Mouse (Mus musculus): ENCODE results near the gene Hap1. TPM values are rescaled to one million over a fixed set of nuclear protein-coding genes. Genes with fewer than 3 reads are reported as not detected.

Hap1 gene
- polyA plus RNA-seq, 1 experiment from 2014 or later = 440 TPM

GRCm38 (mm10) chr11:100300293-100300692, 55.6 kb downstream of the Hap1 start:
- ATAC-seq = no peak
- WGBS = 9% methylated on average over 5 of the region's 5 CpGs

GRCm38 (mm10) chr11:100298274-100299036, 57.5 kb downstream of the Hap1 start:
- Histone ChIP-seq H3K27me3 (ENCODE audit: control insufficient read depth, insufficient read depth, low read depth, low read length) (no peaks in the 10 kb centered on the region), H3K9ac (ENCODE audit: low read depth, low read length) (peak overlapping the region; percentile 28; the same call in 1 of the 2 replicates), H3K4me1 (ENCODE audit: control insufficient read depth, insufficient read depth, low read length) (0 out of 2 replicates have a peak, but pooled peaks cover 4% of the 10 kb centered on the region), H3K9me3 (replicated peaks; ENCODE audit: control insufficient read depth, low read length, poor library complexity, severe bottlenecking) (no peaks in the 10 kb centered on the region), H3K4me3 (ENCODE audit: low read depth, low read length) (peak overlapping the region; percentile 20; the same call in 1 of the 2 replicates), H3K27ac (ENCODE audit: low read length) (no peak overlapping the region), H3K4me2 (ENCODE audit: low read length) (peak overlapping the region; percentile 44), H3K36me3 (ENCODE audit: control insufficient read depth, insufficient read depth, low read length) (no peaks in the 10 kb centered on the region)
- ATAC-seq = no peak
- 19% methylated on average over 18 of the region's 18 CpGs for WGBS

More at GRCm38 (mm10) chr11:100300293-100300692, 55.6 kb downstream of the Hap1 start:
- Histone ChIP-seq H3K9me3 (replicated peaks; ENCODE audit: control insufficient read depth, low read length, poor library complexity, severe bottlenecking) (no peaks in the 10 kb centered on the region), H3K4me1 (ENCODE audit: control insufficient read depth, insufficient read depth, low read length) (0 out of 2 replicates have a peak, but pooled peaks cover 2% of the 10 kb centered on the region), H3K4me2 (ENCODE audit: low read length) (no peak overlapping the region), H3K4me3 (ENCODE audit: low read depth, low read length) (no peak overlapping the region), H3K36me3 (ENCODE audit: control insufficient read depth, insufficient read depth, low read length) (no peaks in the 10 kb centered on the region), H3K9ac (ENCODE audit: low read depth, low read length) (no peak overlapping the region), H3K27ac (ENCODE audit: low read length) (no peak overlapping the region), H3K27me3 (ENCODE audit: control insufficient read depth, insufficient read depth, low read depth, low read length) (no peaks in the 10 kb centered on the region)

GRCm38 (mm10) chr11:100297801-100298200, 58.1 kb downstream of the Hap1 start:
- WGBS = 48% methylated on average over 5 of the region's 5 CpGs
- H3K4me3 ChIP-seq (ENCODE audit: low read depth, low read length) = peak overlapping the region; percentile 20; the same call in 1 of the 2 replicates
- H3K9ac ChIP-seq (ENCODE audit: low read depth, low read length) = peak overlapping the region; percentile 28; the same call in 1 of the 2 replicates
- H3K27ac ChIP-seq (ENCODE audit: low read length) = no peak overlapping the region
- H3K36me3 ChIP-seq (ENCODE audit: control insufficient read depth, insufficient read depth, low read length) = no peaks in the 10 kb centered on the region
- H3K4me1 ChIP-seq (ENCODE audit: control insufficient read depth, insufficient read depth, low read length) = 0 out of 2 replicates have a peak, but pooled peaks cover 4% of the 10 kb centered on the region
- no peak for ATAC-seq
- no peaks in the 10 kb centered on the region for H3K9me3 ChIP-seq (replicated peaks; ENCODE audit: control insufficient read depth, low read length, poor library complexity, severe bottlenecking)
- H3K27me3 ChIP-seq (ENCODE audit: control insufficient read depth, insufficient read depth, low read depth, low read length) = no peaks in the 10 kb centered on the region
- H3K4me2 ChIP-seq (ENCODE audit: low read length) = peak overlapping the region; percentile 44

Other genes starting within 250 kb of the Hap1 start
- 0.11 TPM in 1 of 2 replicates, not detected in the other for gene Krt13, start 234.6 kb downstream of the Hap1 start, polyA plus RNA-seq (2015; fragmentation: Nextera tagmentation; extraction: Ambion mirVana)
- 0.31 and 0.40 TPM in 2 replicates for gene Krt15, start 220.2 kb downstream of the Hap1 start, polyA plus RNA-seq (2015; fragmentation: Nextera tagmentation; extraction: Ambion mirVana)
- 2.9 and 3.4 TPM in 2 replicates for gene Krt19, start 207.5 kb downstream of the Hap1 start, polyA plus RNA-seq (2015; fragmentation: Nextera tagmentation; extraction: Ambion mirVana)
- gene Krt9, start 162.9 kb downstream of the Hap1 start, polyA plus RNA-seq (2015; fragmentation: Nextera tagmentation; extraction: Ambion mirVana) = not detected in 2 replicates
- 0.19 and 0.28 TPM in 2 replicates for gene Krt14, start 148.6 kb downstream of the Hap1 start, polyA plus RNA-seq (2015; fragmentation: Nextera tagmentation; extraction: Ambion mirVana)
- gene Krt16, start 107.2 kb downstream of the Hap1 start, polyA plus RNA-seq (2015; fragmentation: Nextera tagmentation; extraction: Ambion mirVana) = not detected in 2 replicates
- gene Krt17, start 95.1 kb downstream of the Hap1 start, polyA plus RNA-seq (2015; fragmentation: Nextera tagmentation; extraction: Ambion mirVana) = 0.50 TPM in 1 of 2 replicates, not detected in the other
- 0.20 TPM in 1 of 2 replicates, not detected in the other for gene Krt42, start 86.3 kb downstream of the Hap1 start, polyA plus RNA-seq (2015; fragmentation: Nextera tagmentation; extraction: Ambion mirVana)
- gene Eif1, start 36.2 kb downstream of the Hap1 start, polyA plus RNA-seq (2015; fragmentation: Nextera tagmentation; extraction: Ambion mirVana) = 1,185 and 1,247 TPM in 2 replicates
- 0.46 and 1.6 TPM in 2 replicates for gene Gast, start 21.7 kb downstream of the Hap1 start, polyA plus RNA-seq (2015; fragmentation: Nextera tagmentation; extraction: Ambion mirVana)
- gene Jup, start 41.6 kb upstream of the Hap1 start, polyA plus RNA-seq (2015; fragmentation: Nextera tagmentation; extraction: Ambion mirVana) = 99.7 and 109 TPM in 2 replicates
- 20.7 and 20.8 TPM in 2 replicates for gene P3h4, start 58.7 kb upstream of the Hap1 start, polyA plus RNA-seq (2015; fragmentation: Nextera tagmentation; extraction: Ambion mirVana)
- gene Fkbp10, start 59.6 kb upstream of the Hap1 start, polyA plus RNA-seq (2015; fragmentation: Nextera tagmentation; extraction: Ambion mirVana) = 19.3 and 19.6 TPM in 2 replicates
- 109 and 122 TPM in 2 replicates for gene Nt5c3b, start 85.7 kb upstream of the Hap1 start, polyA plus RNA-seq (2015; fragmentation: Nextera tagmentation; extraction: Ambion mirVana)
- 0.70 and 0.73 TPM in 2 replicates for gene Klhl10, start 85.8 kb upstream of the Hap1 start, polyA plus RNA-seq (2015; fragmentation: Nextera tagmentation; extraction: Ambion mirVana)
- 10.3 and 11.0 TPM in 2 replicates for gene Klhl11, start 116.6 kb upstream of the Hap1 start, polyA plus RNA-seq (2015; fragmentation: Nextera tagmentation; extraction: Ambion mirVana)
- gene Acly, start 171.9 kb upstream of the Hap1 start, polyA plus RNA-seq (2015; fragmentation: Nextera tagmentation; extraction: Ambion mirVana) = 218 and 229 TPM in 2 replicates
- gene Ttc25, start 189.5 kb upstream of the Hap1 start, polyA plus RNA-seq (2015; fragmentation: Nextera tagmentation; extraction: Ambion mirVana) = 2.9 and 3.5 TPM in 2 replicates
- gene Cnp, start 218.8 kb upstream of the Hap1 start, polyA plus RNA-seq (2015; fragmentation: Nextera tagmentation; extraction: Ambion mirVana) = 46.5 and 57.8 TPM in 2 replicates

All from midbrain, embryonic 16.5 days (tissue).